Mouse (Mus musculus): ENCODE results near the gene Il1a.
A peak's percentile ranks its signal among the peaks of the same experiment; 100 is the strongest.

The Il1a gene

GRCm38 (mm10) chr2:129265316-129265715 lies 44.5 kb downstream of the Il1a start:
- no peak for DNase-seq (ENCODE audit: low read depth, low spot score)

DNA sequence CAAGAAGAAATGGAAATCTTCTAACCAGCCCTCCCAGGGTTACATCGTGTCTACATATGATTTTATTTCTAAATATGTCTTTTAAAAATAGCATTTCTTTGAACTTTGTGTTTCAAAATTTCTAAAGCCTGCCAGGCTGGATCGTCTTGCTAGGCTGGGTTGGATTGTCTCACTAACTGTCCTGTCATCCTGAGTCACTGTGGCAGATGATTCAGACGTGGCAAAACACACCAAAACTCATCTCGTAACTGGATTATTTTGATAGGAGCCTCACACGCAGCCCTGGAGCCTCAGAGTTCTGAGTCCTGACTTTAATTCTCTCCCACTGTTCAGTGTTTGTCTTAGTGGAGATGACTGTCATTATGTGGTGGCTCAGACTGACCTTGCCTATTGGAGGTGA lies 46.7 kb downstream of the Il1a start:
- no peak for DNase-seq (ENCODE audit: low read depth, low spot score)

DNA sequence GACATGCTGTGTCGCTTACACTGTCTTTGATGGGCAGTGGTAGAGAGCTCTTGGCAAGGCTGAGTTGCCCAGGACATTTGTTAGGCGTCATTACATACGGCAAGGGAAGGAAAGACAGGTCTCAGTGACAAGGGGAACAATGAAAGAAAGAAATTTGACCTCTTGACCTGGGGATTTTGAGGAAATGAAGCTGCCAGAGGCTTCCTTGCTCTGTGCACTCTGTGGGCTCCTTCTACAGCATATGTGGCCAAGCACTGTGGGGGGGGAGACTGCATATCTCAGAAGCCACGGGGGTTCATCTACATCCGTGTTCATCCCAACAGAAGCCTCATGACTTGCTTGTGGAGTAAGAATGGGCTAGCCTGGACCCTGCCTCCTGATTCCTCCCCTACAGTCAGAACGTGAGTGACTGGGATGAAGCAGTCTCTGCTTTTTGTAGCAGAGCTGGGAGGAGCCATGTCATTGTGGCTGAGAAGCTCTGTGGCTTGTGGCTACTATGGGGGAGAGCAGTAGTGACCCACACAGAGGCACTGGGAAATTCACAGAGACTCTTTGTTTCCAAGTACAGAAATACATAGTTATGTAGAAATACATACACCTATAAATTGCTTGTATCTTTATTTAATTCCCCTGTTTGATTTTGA lies 48.5 kb downstream of the Il1a start:
- DNase-seq (ENCODE audit: low read depth, low spot score), result no peak

- no peak for DNase-seq (ENCODE audit: low read depth, low spot score)
Measured at GRCm38 (mm10) chr2:129260646-129261045, 49.1 kb downstream of the Il1a start.

DNA sequence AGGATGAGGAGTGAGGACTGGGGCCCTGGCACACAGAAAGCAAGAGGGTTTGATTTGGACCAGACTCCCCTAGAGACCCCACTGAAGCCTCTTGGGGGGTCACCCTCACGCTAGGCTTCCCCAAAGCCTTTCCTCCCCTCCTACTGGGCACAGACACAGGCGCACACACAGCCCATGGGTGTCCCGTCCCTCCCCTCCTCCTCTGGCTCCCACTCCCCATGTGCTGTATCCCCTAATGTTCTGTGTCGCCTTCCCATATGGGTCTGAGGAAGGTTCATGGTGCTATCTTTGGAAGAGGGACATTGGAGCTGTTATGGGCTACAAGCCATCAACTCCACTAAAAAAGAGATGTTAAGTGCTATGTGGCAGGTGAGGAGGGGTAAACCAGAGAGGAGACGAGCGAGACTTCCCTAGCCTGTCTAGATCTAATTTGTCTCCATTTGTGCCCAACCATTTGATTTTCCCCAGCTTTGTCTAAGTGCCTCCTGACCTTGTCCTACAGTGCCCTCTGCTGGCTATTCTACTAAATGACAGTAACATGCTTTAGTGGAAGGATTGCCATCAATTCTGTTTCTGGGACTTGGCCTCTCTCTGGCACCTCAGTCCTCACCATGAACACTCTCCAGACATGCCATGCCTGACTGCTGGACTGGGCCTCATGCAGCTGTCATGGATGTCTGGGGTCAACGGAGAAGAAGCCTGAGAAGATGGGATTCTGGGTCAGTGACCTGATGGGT lies 51.1 kb downstream of the Il1a start:
- DNase-seq (ENCODE audit: low read depth, low spot score), result peak; percentile 87

GRCm38 (mm10) chr2:129258056-129258455 lies 51.7 kb downstream of the Il1a start:
- no peak for DNase-seq (ENCODE audit: low read depth, low spot score)

- no peak for DNase-seq (ENCODE audit: low read depth, low spot score)
Measured at GRCm38 (mm10) chr2:129256006-129256405, 53.8 kb downstream of the Il1a start.

DNA sequence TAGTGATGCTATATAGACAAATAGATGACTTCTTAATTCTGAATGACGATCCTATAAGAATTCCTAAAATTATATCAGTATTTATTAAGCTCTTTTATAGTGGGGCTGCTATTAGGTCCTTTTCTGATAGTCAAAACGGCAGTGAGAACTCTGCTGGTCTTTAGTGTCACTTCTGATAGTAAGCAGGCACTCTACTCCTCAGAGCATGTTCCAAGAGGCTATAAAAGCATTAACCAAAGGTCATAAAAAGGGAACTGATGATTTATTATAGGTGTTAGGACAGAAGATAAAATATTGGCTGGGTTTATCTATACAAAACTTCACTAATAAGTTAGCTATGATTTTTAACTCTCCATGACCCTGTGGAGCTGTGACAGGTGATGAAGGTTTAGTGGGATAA lies 55.7 kb downstream of the Il1a start:
- DNase-seq (ENCODE audit: low read depth, low spot score), result no peak

DNA sequence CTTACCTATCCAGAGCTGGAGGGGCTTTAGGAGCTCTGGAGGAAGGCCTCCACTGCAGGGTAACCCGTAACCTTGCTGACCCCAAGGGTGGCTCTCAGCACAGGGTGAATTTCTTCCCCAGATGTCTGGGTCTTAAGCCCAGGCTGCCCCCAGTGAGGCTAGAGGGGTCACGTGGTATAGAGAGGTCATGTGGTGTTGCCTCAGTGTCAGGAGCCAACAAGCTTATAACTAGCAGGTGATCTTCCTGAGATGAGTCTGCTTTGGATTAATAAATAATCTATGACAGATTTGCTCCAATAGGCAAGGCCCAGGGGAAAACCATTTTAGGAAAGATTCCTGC lies 56.2 kb downstream of the Il1a start:
- peak; percentile 36 for DNase-seq (ENCODE audit: low read depth, low spot score)

- peak; percentile 80 for DNase-seq (ENCODE audit: low read depth, low spot score)
Measured at GRCm38 (mm10) chr2:129252836-129253630, 56.7 kb downstream of the Il1a start.

Data from ZHBTc4 (cell line).